Mouse (Mus musculus): ENCODE measurements around the gene Dclre1a.
"Not testable (repeated sequence)": the region's sequence is repeated elsewhere in the genome, so short reads cannot be mapped to it uniquely, and the experiment has no call there.

DNA sequence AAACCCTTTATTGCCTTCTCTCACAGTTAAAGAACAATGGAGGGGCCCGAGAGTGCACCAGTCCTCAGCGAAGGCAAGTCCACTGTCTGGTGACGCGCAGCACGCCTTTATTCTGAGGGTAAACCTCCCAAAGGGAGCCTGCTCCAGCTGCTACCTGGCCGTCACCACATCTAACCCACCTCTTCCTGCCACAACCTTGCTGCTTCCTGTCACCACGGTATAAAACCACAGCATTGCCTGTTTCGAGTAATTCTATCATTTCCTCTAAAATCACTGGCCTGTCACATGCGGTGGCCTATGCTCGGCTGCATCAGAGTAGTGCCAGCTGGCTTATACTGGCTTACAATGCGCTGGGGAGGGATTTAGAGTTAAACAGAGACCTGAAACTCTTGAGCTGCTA lies 17.5 kb downstream of the Dclre1a start:
- TF ChIP-seq CTCF (IDR thresholded peaks at IDR 0.05; ENCODE audit: borderline replicate concordance, control insufficient read depth, extremely low read depth, insufficient read depth, low read length, poor library complexity); POLR2A (IDR thresholded peaks at IDR 0.05; ENCODE audit: control insufficient read depth, extremely low read depth, insufficient read depth, low read length, poor library complexity): not testable (repeated sequence)
